Mouse (Mus musculus): ENCODE data around the gene Exoc3l2. TPM values are rescaled to one million over a fixed set of nuclear protein-coding genes. Genes with fewer than 3 reads are reported as not detected.

The Exoc3l2 gene
- polyA plus RNA-seq, 1 experiment from 2014 or later: 1.5 TPM

DNA sequence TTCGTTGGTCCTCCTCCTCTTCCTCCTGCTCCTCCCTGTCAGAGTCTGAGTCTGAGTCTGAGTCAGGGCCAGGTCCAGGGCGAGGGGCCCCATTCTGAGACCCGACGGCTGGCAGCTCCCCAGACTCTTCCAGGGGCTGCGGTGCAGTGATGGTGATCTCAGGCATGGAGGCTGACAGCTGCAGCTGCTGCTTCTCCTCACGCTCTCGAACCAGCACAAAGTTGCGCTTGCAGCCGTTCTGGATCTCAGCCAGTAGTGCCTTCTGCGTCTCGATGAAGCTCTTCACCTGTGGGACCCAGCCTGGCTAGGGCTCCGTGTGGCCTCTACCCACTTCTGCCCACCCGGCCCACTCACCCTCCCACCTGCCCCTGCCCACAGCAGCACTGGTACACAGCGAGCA lies 69.1 kb downstream of the Exoc3l2 start:
- Histone ChIP-seq H3K9ac (ENCODE audit: low read depth, low read length) (no peak overlapping the region), H3K9me3 (ENCODE audit: control insufficient read depth, low read length) (no peaks in the 10 kb centered on the region), H3K27me3 (replicated peaks; ENCODE audit: control insufficient read depth, insufficient read depth, low read length) (no peaks in the 10 kb centered on the region), H3K4me2 (ENCODE audit: low read length) (no peak overlapping the region), H3K36me3 (ENCODE audit: control insufficient read depth, insufficient read depth, low read length) (peaks cover 32% of the 10 kb centered on the region), H3K4me1 (ENCODE audit: control insufficient read depth, insufficient read depth, low read depth, low read length) (no peaks in the 10 kb centered on the region), H3K27ac (ENCODE audit: low read depth, low read length) (no peak overlapping the region), H3K4me3 (ENCODE audit: low read length) (no peak overlapping the region)
- 89% methylated on average over 14 of the region's 14 CpGs for WGBS
- ATAC-seq: no peak

DNA sequence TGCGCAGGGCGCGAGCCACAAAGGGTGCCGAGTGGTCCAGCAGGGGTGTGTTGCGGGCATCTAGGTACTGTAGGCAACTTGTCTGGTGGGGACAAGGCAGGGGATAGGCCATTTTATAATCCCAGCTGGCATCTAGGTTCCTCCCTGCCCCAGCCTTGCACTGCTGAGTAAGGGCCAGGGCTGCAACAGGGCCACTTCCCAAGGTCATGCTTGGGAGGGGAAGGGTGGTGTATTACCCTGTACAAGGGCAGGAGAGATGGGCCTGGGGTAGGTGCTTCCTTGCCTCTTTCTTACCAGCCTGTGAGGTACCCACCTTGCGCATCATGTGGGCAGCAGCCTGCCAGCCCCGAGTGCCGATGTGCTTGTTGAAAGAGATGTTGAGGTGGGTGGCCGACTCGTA lies 71.5 kb downstream of the Exoc3l2 start:
- Histone ChIP-seq H3K27ac (ENCODE audit: low read depth, low read length) (no peak overlapping the region), H3K4me2 (ENCODE audit: low read length) (no peak overlapping the region), H3K36me3 (ENCODE audit: control insufficient read depth, insufficient read depth, low read length) (peaks cover 32% of the 10 kb centered on the region), H3K9ac (ENCODE audit: low read depth, low read length) (no peak overlapping the region), H3K27me3 (replicated peaks; ENCODE audit: control insufficient read depth, insufficient read depth, low read length) (no peaks in the 10 kb centered on the region), H3K4me3 (ENCODE audit: low read length) (no peak overlapping the region), H3K9me3 (ENCODE audit: control insufficient read depth, low read length) (no peaks in the 10 kb centered on the region), H3K4me1 (ENCODE audit: control insufficient read depth, insufficient read depth, low read depth, low read length) (no peaks in the 10 kb centered on the region)
- 93% methylated on average over 10 of the region's 10 CpGs for WGBS
- no peak for ATAC-seq

- Histone ChIP-seq H3K36me3 (ENCODE audit: control insufficient read depth, insufficient read depth, low read length) (no peaks in the 10 kb centered on the region), H3K4me2 (ENCODE audit: low read length) (no peak overlapping the region), H3K27me3 (replicated peaks; ENCODE audit: control insufficient read depth, insufficient read depth, low read length) (no peaks in the 10 kb centered on the region), H3K9ac (ENCODE audit: low read depth, low read length) (no peak overlapping the region), H3K9me3 (ENCODE audit: control insufficient read depth, low read length) (no peaks in the 10 kb centered on the region), H3K4me3 (ENCODE audit: low read length) (no peak overlapping the region), H3K4me1 (ENCODE audit: control insufficient read depth, insufficient read depth, low read depth, low read length) (peaks cover 23% of the 10 kb centered on the region), H3K27ac (ENCODE audit: low read depth, low read length) (no peak overlapping the region)
- 68% methylated on average over 2 of the region's 2 CpGs for WGBS
- ATAC-seq: no peak
Observed at GRCm38 (mm10) chr7:19540771-19541566, 77.8 kb downstream of the Exoc3l2 start.

DNA sequence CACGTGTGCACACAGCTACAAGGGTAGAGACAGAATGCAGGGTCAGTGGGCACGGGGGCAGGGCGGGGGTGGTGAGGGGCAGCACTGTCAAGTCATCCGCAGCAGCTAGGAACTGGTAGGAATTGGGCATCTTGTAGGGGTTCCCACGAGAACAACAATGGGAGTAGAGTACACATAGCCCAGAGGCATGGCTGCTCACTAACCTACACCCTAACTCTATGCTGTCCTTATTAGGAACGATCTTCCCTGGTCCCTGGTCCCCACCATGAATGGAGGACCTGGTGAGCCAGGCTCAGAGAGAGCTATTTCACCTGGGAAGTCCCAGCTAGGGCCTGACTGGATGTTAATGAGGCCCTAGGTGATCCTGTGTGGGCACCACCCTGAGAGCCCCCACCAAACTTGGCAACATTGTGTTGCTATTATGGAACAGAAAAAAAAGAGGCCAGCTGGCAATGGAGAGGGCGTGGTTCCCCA lies 78.6 kb downstream of the Exoc3l2 start:
- ATAC-seq: peak; percentile 15
- Histone ChIP-seq H3K4me1 (ENCODE audit: control insufficient read depth, insufficient read depth, low read depth, low read length) (peaks cover 23% of the 10 kb centered on the region), H3K27ac (ENCODE audit: low read depth, low read length) (peak overlapping the region; percentile 6; the same call in 1 of the 2 replicates), H3K9me3 (ENCODE audit: control insufficient read depth, low read length) (no peaks in the 10 kb centered on the region), H3K9ac (ENCODE audit: low read depth, low read length) (no peak overlapping the region), H3K36me3 (ENCODE audit: control insufficient read depth, insufficient read depth, low read length) (no peaks in the 10 kb centered on the region), H3K4me2 (ENCODE audit: low read length) (no peak overlapping the region), H3K4me3 (ENCODE audit: low read length) (no peak overlapping the region), H3K27me3 (replicated peaks; ENCODE audit: control insufficient read depth, insufficient read depth, low read length) (no peaks in the 10 kb centered on the region)
- 53% methylated on average over 7 of the region's 7 CpGs for WGBS

DNA sequence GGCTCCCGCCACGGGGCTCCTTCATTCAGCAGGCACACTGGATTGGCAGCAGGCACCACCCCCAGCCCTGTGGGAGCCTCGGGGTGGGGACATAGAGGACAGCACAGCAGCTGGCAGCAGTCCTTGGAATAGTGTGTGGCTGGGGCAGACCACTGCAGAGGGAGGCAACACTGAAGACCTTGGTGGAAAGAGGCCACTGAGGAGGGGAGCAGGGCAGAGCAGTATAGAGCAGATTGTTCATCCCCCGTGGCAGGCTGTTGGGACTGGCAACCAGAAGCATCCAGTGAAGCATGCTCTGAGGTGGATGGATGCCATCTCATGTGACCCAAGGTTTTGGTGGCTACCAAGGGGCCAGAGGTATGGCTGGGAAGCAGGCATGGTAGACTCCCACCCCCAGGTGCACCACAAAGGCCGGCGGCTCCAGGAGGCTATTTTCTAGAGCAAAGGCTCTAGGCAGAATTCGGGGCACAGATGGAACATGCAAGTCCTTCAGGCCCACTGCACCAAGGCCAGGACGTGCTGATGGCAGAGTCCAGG lies 79.1 kb downstream of the Exoc3l2 start:
- H3K4me2 ChIP-seq (ENCODE audit: low read length): no peak overlapping the region
- H3K9me3 ChIP-seq (ENCODE audit: control insufficient read depth, low read length): no peaks in the 10 kb centered on the region
- H3K4me3 ChIP-seq (ENCODE audit: low read length): no peak overlapping the region
- ATAC-seq: peak; percentile 82
- H3K4me1 ChIP-seq (ENCODE audit: control insufficient read depth, insufficient read depth, low read depth, low read length): peaks cover 23% of the 10 kb centered on the region
- no peaks in the 10 kb centered on the region for H3K27me3 ChIP-seq (replicated peaks; ENCODE audit: control insufficient read depth, insufficient read depth, low read length)
- WGBS: 55% methylated on average over 8 of the region's 8 CpGs
- H3K9ac ChIP-seq (ENCODE audit: low read depth, low read length): no peak overlapping the region; the same call in 1 of the 2 replicates
- H3K36me3 ChIP-seq (ENCODE audit: control insufficient read depth, insufficient read depth, low read length): no peaks in the 10 kb centered on the region
- peak overlapping the region; percentile 39 for H3K27ac ChIP-seq (ENCODE audit: low read depth, low read length)

DNA sequence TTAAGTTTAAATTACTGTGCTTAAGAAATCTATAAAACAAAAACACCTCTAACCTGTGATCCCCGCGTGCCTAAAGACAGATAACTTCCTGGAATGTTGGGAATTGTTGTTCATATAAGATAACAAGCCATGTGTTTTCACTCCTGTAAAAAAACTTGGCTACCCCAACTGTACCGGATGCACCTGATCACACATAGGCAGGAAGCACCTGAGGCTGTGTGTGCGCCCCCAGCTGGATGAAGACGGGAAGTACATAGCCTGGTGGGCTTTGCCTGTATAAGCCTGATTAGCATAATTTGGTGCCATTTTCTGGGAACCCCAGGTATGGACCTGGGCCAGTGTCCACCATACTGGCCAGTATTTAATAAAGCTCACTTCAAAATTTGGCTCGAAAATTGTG lies 80.5 kb downstream of the Exoc3l2 start:
- Histone ChIP-seq H3K4me3 (ENCODE audit: low read length) (no peak overlapping the region), H3K36me3 (ENCODE audit: control insufficient read depth, insufficient read depth, low read length) (no peaks in the 10 kb centered on the region), H3K27me3 (replicated peaks; ENCODE audit: control insufficient read depth, insufficient read depth, low read length) (no peaks in the 10 kb centered on the region), H3K27ac (ENCODE audit: low read depth, low read length) (no peak overlapping the region), H3K4me2 (ENCODE audit: low read length) (no peak overlapping the region), H3K9ac (ENCODE audit: low read depth, low read length) (no peak overlapping the region), H3K9me3 (ENCODE audit: control insufficient read depth, low read length) (no peaks in the 10 kb centered on the region), H3K4me1 (ENCODE audit: control insufficient read depth, insufficient read depth, low read depth, low read length) (peaks cover 23% of the 10 kb centered on the region)
- 62% methylated on average over 6 of the region's 6 CpGs for WGBS
- ATAC-seq: no peak

DNA sequence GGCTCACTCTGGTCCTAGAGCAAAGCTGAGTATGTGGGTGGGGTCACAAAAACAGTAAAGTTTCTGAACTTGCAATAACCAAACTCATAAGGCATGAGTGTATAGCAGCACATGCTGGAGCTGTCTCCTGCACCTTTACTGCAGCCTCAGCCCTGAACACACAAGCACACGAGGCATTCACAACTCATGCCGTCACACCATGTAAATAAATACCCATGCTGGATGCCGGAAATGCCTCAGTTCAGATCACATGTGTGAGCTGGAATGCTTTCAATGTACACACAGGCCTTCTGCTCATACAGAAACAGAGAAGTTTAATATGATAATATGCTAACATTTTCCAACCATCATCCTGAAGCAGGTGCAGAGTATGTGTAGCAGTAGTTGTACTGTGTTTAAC lies 82.9 kb downstream of the Exoc3l2 start:
- Histone ChIP-seq H3K4me3 (ENCODE audit: low read length) (no peak overlapping the region), H3K27ac (ENCODE audit: low read depth, low read length) (no peak overlapping the region), H3K9me3 (ENCODE audit: control insufficient read depth, low read length) (no peaks in the 10 kb centered on the region), H3K36me3 (ENCODE audit: control insufficient read depth, insufficient read depth, low read length) (no peaks in the 10 kb centered on the region), H3K4me1 (ENCODE audit: control insufficient read depth, insufficient read depth, low read depth, low read length) (peaks cover 20% of the 10 kb centered on the region), H3K27me3 (replicated peaks; ENCODE audit: control insufficient read depth, insufficient read depth, low read length) (no peaks in the 10 kb centered on the region), H3K9ac (ENCODE audit: low read depth, low read length) (no peak overlapping the region), H3K4me2 (ENCODE audit: low read length) (no peak overlapping the region)
- WGBS: 64% methylated on average over 3 of the region's 3 CpGs
- ATAC-seq: no peak

Other genes with a start within 250 kb of the Exoc3l2 start
- 39.9 and 41.5 TPM in 2 replicates for gene Opa3, start 235.0 kb upstream of the Exoc3l2 start, polyA plus RNA-seq (2015; fragmentation: Nextera tagmentation; extraction: Ambion mirVana)
- 39.9 and 42.9 TPM in 2 replicates for gene Vasp, start 191.5 kb upstream of the Exoc3l2 start, polyA plus RNA-seq (2015; fragmentation: Nextera tagmentation; extraction: Ambion mirVana)
- 0.79 and 1.5 TPM in 2 replicates for gene Ppm1n, start 183.3 kb upstream of the Exoc3l2 start, polyA plus RNA-seq (2015; fragmentation: Nextera tagmentation; extraction: Ambion mirVana)
- gene Rtn2, start 180.7 kb upstream of the Exoc3l2 start, polyA plus RNA-seq (2015; fragmentation: Nextera tagmentation; extraction: Ambion mirVana): 124 and 126 TPM in 2 replicates
- 0.06 and 0.10 TPM in 2 replicates for gene Fosb, start 153.3 kb upstream of the Exoc3l2 start, polyA plus RNA-seq (2015; fragmentation: Nextera tagmentation; extraction: Ambion mirVana)
- gene Ercc1, start 118.6 kb upstream of the Exoc3l2 start, polyA plus RNA-seq (2015; fragmentation: Nextera tagmentation; extraction: Ambion mirVana): 80.6 and 87.2 TPM in 2 replicates
- gene Cd3eap, start 103.8 kb upstream of the Exoc3l2 start, polyA plus RNA-seq (2015; fragmentation: Nextera tagmentation; extraction: Ambion mirVana): 23.1 and 23.6 TPM in 2 replicates
- 1.5 and 1.9 TPM in 2 replicates for gene Ppp1r13l, start 103.6 kb upstream of the Exoc3l2 start, polyA plus RNA-seq (2015; fragmentation: Nextera tagmentation; extraction: Ambion mirVana)
- gene Ercc2, start 81.3 kb upstream of the Exoc3l2 start, polyA plus RNA-seq (2015; fragmentation: Nextera tagmentation; extraction: Ambion mirVana): 22.6 and 25.1 TPM in 2 replicates
- gene Klc3, start 59.2 kb upstream of the Exoc3l2 start, polyA plus RNA-seq (2015; fragmentation: Nextera tagmentation; extraction: Ambion mirVana): 2.2 and 2.5 TPM in 2 replicates
- gene Ckm, start 58.6 kb upstream of the Exoc3l2 start, polyA plus RNA-seq (2015; fragmentation: Nextera tagmentation; extraction: Ambion mirVana): 0.64 and 47.3 TPM in 2 replicates
- gene Mark4, start 4.5 kb upstream of the Exoc3l2 start, polyA plus RNA-seq (2015; fragmentation: Nextera tagmentation; extraction: Ambion mirVana): 13.5 and 15.9 TPM in 2 replicates
- 3.5 and 4.2 TPM in 2 replicates for gene Bloc1s3, start 45.0 kb downstream of the Exoc3l2 start, polyA plus RNA-seq (2015; fragmentation: Nextera tagmentation; extraction: Ambion mirVana)
- gene Trappc6a, start 45.1 kb downstream of the Exoc3l2 start, polyA plus RNA-seq (2015; fragmentation: Nextera tagmentation; extraction: Ambion mirVana): 36.3 and 37.1 TPM in 2 replicates
- 0.99 and 2.3 TPM in 2 replicates for gene Nkpd1, start 54.5 kb downstream of the Exoc3l2 start, polyA plus RNA-seq (2015; fragmentation: Nextera tagmentation; extraction: Ambion mirVana)
- gene Ppp1r37, start 99.7 kb downstream of the Exoc3l2 start, polyA plus RNA-seq (2015; fragmentation: Nextera tagmentation; extraction: Ambion mirVana): 37.7 and 38.3 TPM in 2 replicates
- gene Zfp296, start 114.0 kb downstream of the Exoc3l2 start, polyA plus RNA-seq (2015; fragmentation: Nextera tagmentation; extraction: Ambion mirVana): 0.20 and 0.46 TPM in 2 replicates
- gene Gemin7, start 114.3 kb downstream of the Exoc3l2 start, polyA plus RNA-seq (2015; fragmentation: Nextera tagmentation; extraction: Ambion mirVana): 147 and 162 TPM in 2 replicates
- 54.1 and 54.4 TPM in 2 replicates for gene Clasrp, start 141.2 kb downstream of the Exoc3l2 start, polyA plus RNA-seq (2015; fragmentation: Nextera tagmentation; extraction: Ambion mirVana)
- gene Relb, start 166.1 kb downstream of the Exoc3l2 start, polyA plus RNA-seq (2015; fragmentation: Nextera tagmentation; extraction: Ambion mirVana): 6.7 and 6.9 TPM in 2 replicates
- 138 and 140 TPM in 2 replicates for gene Clptm1, start 201.7 kb downstream of the Exoc3l2 start, polyA plus RNA-seq (2015; fragmentation: Nextera tagmentation; extraction: Ambion mirVana)
- not detected in 2 replicates for gene Apoc2, start 214.6 kb downstream of the Exoc3l2 start, polyA plus RNA-seq (2015; fragmentation: Nextera tagmentation; extraction: Ambion mirVana)
- not detected in 2 replicates for gene Gm44805, start 218.1 kb downstream of the Exoc3l2 start, polyA plus RNA-seq (2015; fragmentation: Nextera tagmentation; extraction: Ambion mirVana)
- gene Apoc4, start 218.1 kb downstream of the Exoc3l2 start, polyA plus RNA-seq (2015; fragmentation: Nextera tagmentation; extraction: Ambion mirVana): not detected in 2 replicates
- gene Apoc1, start 229.3 kb downstream of the Exoc3l2 start, polyA plus RNA-seq (2015; fragmentation: Nextera tagmentation; extraction: Ambion mirVana): 1.4 and 3.1 TPM in 2 replicates
- gene Apoe, start 235.9 kb downstream of the Exoc3l2 start, polyA plus RNA-seq (2015; fragmentation: Nextera tagmentation; extraction: Ambion mirVana): 849 and 1,414 TPM in 2 replicates